Mouse (Mus musculus) left cerebral cortex, postnatal 10 days (tissue): ENCODE results near the gene Vps35l. TPM values are rescaled to one million over a fixed set of nuclear protein-coding genes. Genes with fewer than 3 reads are reported as not detected.

ENCODE experiments used
- DNase-seq, 2 experiments: peaks; one replicate each; pipeline ENCODE4 v3.0.0; 2021 to 2022; ENCODE audit warnings: low spot score in 2 of 2, mixed read lengths in 1 of 2; ENCODE audit errors: extremely low spot score in 1 of 2
- intact Hi-C: fragments of 180-260 bp; cut with DNase I; formaldehyde crosslinking; loops from one replicate; pipeline ENCODE4 v1.15.1; 2025
- total RNA-seq, 2 experiments: library from RNA; stranded (reverse); gene quantifications; 2 replicates each; pipeline ENCODE4 v1.2.3; 2021

Gene Vps35l
- total RNA-seq, 2 experiments from 2014 or later = 69.1 to 79.7 TPM

GRCm38 (mm10) chr7:118728846-118729587, 11.0 kb upstream of the Vps35l start:
- no peak for DNase-seq
- intact Hi-C loops = no loop called here

- intact Hi-C loops = no loop called here
- no peak for DNase-seq
Observed at GRCm38 (mm10) chr7:118731781-118732180, 8.2 kb upstream of the Vps35l start.

DNA sequence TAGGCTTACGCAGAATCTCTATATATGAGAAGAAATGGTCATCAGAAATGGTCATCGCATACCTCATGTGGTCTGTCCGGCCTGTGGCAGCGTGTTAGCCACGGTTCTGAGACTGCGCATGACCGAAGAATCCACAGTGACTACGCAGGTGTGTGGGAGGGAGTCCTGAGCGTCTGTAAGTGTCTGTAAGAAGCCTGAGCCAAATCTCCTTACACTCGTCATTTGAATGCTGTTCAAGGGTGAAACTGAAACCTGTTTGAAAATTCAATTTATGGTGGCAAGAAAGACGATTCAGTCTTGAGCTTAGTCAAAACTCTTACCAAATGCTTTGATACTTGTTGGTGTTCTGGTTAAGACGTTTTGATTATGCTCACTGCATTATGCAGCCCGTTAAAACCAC, 6.8 kb upstream of the Vps35l start:
- no peak for DNase-seq
- intact Hi-C loops = no loop called here

GRCm38 (mm10) chr7:118738730-118739129, 1.3 kb upstream of the Vps35l start:
- no peak for DNase-seq
- intact Hi-C loops = no loop called here

GRCm38 (mm10) chr7:118740532-118741338, 709 bp downstream of the Vps35l start:
- intact Hi-C loops = no loop called here
- DNase-seq = peak; percentile 97 to 99

DNA sequence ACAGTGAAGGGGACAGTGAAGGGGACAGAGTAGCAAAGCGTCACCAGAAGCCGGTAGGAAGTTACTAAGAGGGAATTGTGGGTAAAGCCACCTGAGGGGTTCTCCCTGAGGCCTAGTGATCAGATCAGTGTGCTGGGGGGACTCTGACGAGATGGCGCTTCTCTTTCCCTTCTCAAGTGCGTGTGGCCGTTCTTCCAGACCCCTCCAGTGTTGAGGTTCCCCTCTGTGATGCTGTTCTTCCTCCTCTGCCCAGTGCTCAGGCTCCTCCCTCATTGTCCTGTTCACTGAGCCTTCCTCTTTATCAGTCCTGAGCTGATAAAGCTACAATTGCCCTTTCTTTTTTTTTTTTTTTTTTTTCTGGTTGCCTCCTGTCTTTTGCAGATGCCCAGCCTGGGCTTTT, 2.3 kb downstream of the Vps35l start:
- DNase-seq = no peak
- intact Hi-C loops = no loop called here

- no peak for DNase-seq
- intact Hi-C loops = no loop called here
Observed at GRCm38 (mm10) chr7:118744766-118745165, 4.7 kb downstream of the Vps35l start.

DNA sequence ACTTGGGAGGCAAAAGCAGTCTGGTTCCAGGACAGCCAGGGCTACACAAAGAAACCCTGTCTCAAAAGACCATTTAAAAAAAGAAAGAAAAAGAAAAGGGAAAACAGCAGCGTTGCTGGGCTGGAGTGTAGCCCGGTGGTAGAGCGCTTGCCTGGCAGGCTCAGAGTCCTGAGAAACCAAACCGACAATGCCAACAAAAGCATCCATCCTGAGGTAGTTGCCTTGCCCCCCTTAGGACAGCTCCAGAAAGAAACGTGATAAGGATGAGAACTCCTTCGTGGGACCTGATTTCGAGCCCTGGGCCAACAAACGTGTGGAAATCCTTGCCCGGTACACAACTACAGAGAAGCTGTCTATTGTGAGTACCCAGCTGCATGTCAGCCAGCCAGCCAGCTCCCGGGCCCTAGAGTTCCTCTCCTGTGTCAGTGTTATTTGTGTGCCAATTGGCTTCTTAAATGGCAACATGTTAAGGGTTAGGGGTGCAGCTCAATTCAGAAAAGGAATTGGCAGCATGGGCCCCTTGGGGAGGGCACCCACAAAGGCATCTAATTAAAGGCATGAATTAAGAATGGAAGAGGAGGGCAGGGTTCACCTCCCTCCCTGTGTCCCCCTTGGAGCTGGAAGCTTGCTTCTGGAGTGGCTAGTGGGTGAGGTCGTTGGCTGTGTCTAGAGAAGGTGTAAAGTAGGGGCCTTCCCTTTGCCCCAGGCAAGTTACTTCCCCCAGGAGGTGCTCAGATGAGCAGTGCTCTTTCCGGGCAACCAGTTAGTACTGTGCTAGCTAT, 8.1 kb downstream of the Vps35l start:
- DNase-seq = peak; percentile 34 to 38
- intact Hi-C loops = no loop called here

DNA sequence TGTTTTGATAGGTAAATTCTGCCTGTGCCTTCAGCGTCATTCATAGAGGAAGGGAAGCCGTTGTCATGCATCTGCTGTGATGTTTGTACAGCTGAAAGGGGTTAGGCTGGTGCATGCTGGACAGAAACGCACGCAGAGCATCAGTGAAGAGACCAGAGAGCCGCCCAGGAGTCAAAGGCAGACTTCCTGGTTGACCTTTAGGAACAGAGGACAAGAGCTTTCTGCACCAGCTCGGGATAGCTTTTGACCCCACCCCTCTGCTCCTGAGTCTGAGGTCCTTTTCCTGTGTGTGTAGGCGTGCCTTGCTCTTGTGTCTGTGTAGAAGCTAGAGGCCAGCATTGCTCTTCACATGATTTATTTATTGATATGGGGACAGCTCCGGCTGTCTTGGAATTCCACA, 9.7 kb downstream of the Vps35l start:
- no peak for DNase-seq
- intact Hi-C loops = no loop called here

DNA sequence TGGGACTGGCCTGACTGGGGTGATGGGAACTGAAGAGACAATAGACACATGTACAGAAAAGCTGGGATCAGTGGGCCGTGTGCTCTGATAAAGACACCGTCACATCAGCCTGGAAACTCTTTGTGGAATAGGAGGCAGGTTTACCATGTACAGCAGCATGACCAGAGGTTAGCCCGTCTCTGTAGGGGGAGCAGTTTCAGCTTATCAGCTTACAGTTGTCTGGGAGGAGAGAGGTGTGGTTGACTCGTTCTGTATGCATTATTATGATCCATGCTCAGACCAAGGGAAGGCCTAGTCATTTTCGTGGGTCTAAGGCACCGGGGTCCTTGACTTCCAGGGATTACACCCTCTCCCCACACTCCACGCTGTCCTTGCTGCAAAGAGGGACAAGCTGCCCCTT, 11.6 kb downstream of the Vps35l start:
- no peak for DNase-seq
- intact Hi-C loops = no loop called here

GRCm38 (mm10) chr7:118755756-118756155, 15.7 kb downstream of the Vps35l start:
- intact Hi-C loops = no loop called here
- DNase-seq = no peak

- DNase-seq = no peak
- intact Hi-C loops = no loop called here
Observed at GRCm38 (mm10) chr7:118756490-118757265, 16.7 kb downstream of the Vps35l start.

GRCm38 (mm10) chr7:118758369-118758768, 18.3 kb downstream of the Vps35l start:
- intact Hi-C loops = no loop called here
- DNase-seq = no peak

GRCm38 (mm10) chr7:118759372-118759771, 19.3 kb downstream of the Vps35l start:
- DNase-seq = no peak
- intact Hi-C loops = no loop called here

- intact Hi-C loops = no loop called here
Observed at GRCm38 (mm10) chr7:118763939-118764338, 23.9 kb downstream of the Vps35l start.

DNA sequence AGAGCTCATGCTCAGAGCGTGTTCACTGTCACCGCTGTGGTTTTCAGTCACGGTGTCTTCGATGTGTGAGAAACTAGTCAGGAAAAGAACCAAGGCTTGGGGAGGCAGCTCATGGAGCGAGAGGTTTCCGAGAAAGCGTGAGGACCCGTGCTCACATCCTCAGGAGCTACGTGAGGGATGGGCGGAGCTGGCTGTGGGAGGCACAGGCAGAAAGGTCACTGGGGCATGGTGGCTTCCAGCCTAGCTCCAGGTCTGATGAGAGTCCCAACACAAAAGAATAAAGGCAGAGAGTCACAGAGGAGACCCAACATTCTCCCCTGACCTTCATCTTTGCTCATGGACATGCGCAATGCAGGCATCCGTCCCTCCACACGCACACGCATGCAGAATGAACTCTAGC, 24.7 kb downstream of the Vps35l start:
- no peak for DNase-seq
- intact Hi-C loops = no loop called here

More at GRCm38 (mm10) chr7:118763939-118764338, 23.9 kb downstream of the Vps35l start:
- DNase-seq = no peak

DNA sequence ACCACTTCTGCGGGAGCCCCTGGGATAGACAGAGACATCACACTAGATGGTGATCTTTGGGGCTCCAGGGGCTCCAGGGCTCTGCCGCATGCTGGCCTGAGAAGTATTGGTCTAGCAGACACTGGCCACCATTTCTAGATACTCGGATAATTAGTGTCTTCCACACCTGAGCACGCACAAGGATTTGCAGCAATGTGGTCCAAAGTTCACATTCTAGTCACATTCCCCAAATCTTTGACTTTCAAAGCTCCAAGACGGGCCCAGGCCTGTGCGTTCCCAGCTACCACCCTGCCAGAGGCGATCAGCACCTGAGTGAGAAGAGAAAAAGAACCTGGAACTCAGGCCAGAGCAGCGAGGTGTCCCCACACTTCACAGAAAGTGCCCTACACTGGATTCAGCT, 25.6 kb downstream of the Vps35l start:
- intact Hi-C loops = loop anchor here (2.0 kb wide), 1 partner anchor 231 kb away; no protein-coding TSS in a partner anchor
- DNase-seq = no peak

GRCm38 (mm10) chr7:118766119-118766833, 26.2 kb downstream of the Vps35l start:
- peak; percentile 60 to 68 for DNase-seq
- intact Hi-C loops = loop anchor here (2.0 kb wide), 1 partner anchor 231 kb away; no protein-coding TSS in a partner anchor
